9 mouse cellular contexts compared by ENCODE assay signal in the genomic region with DNA sequence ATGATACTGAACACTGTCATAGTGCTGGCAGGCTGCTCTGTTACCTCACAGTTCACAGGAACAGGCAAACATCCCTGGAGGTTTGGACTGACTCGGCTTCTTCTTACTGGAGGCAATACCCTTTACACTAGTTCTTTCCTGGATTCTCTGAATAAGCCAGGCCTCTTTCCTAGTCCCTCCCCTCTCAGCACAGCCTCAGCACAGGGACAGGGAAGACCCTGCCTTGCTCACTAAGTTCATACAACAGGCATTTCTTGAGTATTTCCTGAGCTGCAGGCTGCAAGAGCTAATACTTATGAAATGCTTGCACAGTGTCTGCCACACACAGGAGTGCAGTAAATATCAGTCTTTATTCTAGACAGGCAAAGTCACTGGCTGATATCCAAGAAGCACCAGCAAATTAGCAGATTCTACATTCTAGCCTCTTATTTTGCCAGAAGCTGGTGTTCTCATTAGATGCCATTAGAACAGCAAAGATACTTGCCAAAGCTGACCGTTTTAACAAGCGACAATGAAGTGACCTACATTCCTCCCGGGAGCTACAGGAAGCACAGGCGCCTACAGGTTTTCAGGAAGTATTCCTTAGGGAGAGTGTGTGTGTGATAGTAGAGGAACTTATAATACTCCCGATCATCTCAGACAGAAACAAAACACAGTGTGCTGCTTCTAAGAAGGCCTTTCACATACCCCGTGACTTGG.
DNase-seq lines count a peak whose midpoint lies in the region; ATAC-seq and TF ChIP-seq lines count a peak whose summit lies in the region.
"Had no signal": no experiment of that assay in that cellular context is flagged by ENCODE, and none has a peak within 500 bp of the region (broad histone marks: within the 10 kb centered on the region; RNA-seq: fewer than 3 reads in every experiment).

No protein-coding gene starts in this region.

- peak overlapping the region; percentile 52 for H3K27ac ChIP-seq in forebrain, embryonic 13.5 days
- no peak overlapping the region for H3K27ac ChIP-seq in forebrain, embryonic 10.5 days
- H3K27ac ChIP-seq in lung, embryonic 15.5 days: peak overlapping the region; percentile 53
- peak overlapping the region; percentile 70 for H3K27ac ChIP-seq in heart, embryonic 11.5 days (ENCODE audit: low read depth, low read length)
- H3K27ac ChIP-seq in midbrain, postnatal 0 days (ENCODE audit: low read depth, low read length): peak overlapping the region; percentile 67

- H3K27me3 ChIP-seq in forebrain, embryonic 13.5 days: no peaks in the 10 kb centered on the region
- no peaks in the 10 kb centered on the region for H3K27me3 ChIP-seq in forebrain, embryonic 10.5 days (ENCODE audit: poor library complexity, severe bottlenecking)
- no peaks in the 10 kb centered on the region for H3K27me3 ChIP-seq in lung, embryonic 15.5 days
- H3K27me3 ChIP-seq in heart, embryonic 11.5 days (ENCODE audit: control insufficient read depth, insufficient read depth, low read length): no peaks in the 10 kb centered on the region
- H3K27me3 ChIP-seq in midbrain, postnatal 0 days (ENCODE audit: insufficient read depth, low read length): no peaks in the 10 kb centered on the region

- TF ChIP-seq CTCF in midbrain, postnatal 0 days (IDR thresholded peaks at IDR 0.05): no peak

- no peaks in the 10 kb centered on the region for H3K36me3 ChIP-seq in forebrain, embryonic 13.5 days (ENCODE audit: poor library complexity, severe bottlenecking)
- no peaks in the 10 kb centered on the region for H3K36me3 ChIP-seq in forebrain, embryonic 10.5 days (replicated peaks)
- H3K36me3 ChIP-seq in lung, embryonic 15.5 days: no peaks in the 10 kb centered on the region
- no peaks in the 10 kb centered on the region for H3K36me3 ChIP-seq in heart, embryonic 11.5 days (ENCODE audit: control insufficient read depth, insufficient read depth, low read length)
- H3K36me3 ChIP-seq in midbrain, postnatal 0 days (ENCODE audit: insufficient read depth, low read length): no peaks in the 10 kb centered on the region

- no peak overlapping the region for H3K4me3 ChIP-seq in forebrain, embryonic 13.5 days
- no peak overlapping the region for H3K4me3 ChIP-seq in forebrain, embryonic 10.5 days
- no peak overlapping the region for H3K4me3 ChIP-seq in lung, embryonic 15.5 days
- H3K4me3 ChIP-seq in heart, embryonic 11.5 days (ENCODE audit: low read depth, low read length): no peak overlapping the region
- no peak overlapping the region for H3K4me3 ChIP-seq in midbrain, postnatal 0 days (ENCODE audit: low read depth, low read length)

- H3K4me2 ChIP-seq in forebrain, embryonic 13.5 days: no peak overlapping the region
- no peak overlapping the region for H3K4me2 ChIP-seq in lung, embryonic 15.5 days
- H3K4me2 ChIP-seq in heart, embryonic 11.5 days: no peak overlapping the region; the same call in 1 of the 2 replicates
- no peak overlapping the region for H3K4me2 ChIP-seq in midbrain, postnatal 0 days (ENCODE audit: low read depth, low read length, poor library complexity, severe bottlenecking)

- no peak for ATAC-seq in forebrain, embryonic 13.5 days
- no peak for ATAC-seq in lung, embryonic 15.5 days (ENCODE audit: borderline replicate concordance, extremely low read depth, low FRiP score, low TSS enrichment)
- no peak for ATAC-seq in heart, embryonic 11.5 days (replicated peaks; ENCODE audit: insufficient number of reproducible peaks, low FRiP score, low TSS enrichment)
- ATAC-seq in midbrain, postnatal 0 days (ENCODE audit: low FRiP score): peak; percentile 24; the same call in 1 of the 2 replicates

- no peaks in the 10 kb centered on the region for H3K9me3 ChIP-seq in forebrain, embryonic 13.5 days (replicated peaks)
- no peaks in the 10 kb centered on the region for H3K9me3 ChIP-seq in forebrain, embryonic 10.5 days
- H3K9me3 ChIP-seq in lung, embryonic 15.5 days: no peaks in the 10 kb centered on the region
- no peaks in the 10 kb centered on the region for H3K9me3 ChIP-seq in heart, embryonic 11.5 days (replicated peaks; ENCODE audit: control insufficient read depth, low read length)
- no peaks in the 10 kb centered on the region for H3K9me3 ChIP-seq in midbrain, postnatal 0 days (ENCODE audit: low read length)

- no peak for DNase-seq in forebrain, embryonic 10.5 days (ENCODE audit: extremely low spot score, low spot score)
- no peak for DNase-seq in lung, postnatal 14 days
- peak; percentile 63 for DNase-seq in midbrain, postnatal 0 days (ENCODE audit: low spot score)
- DNase-seq in B cell, adult 2 months: no peak
- DNase-seq in urinary bladder, postnatal 25 days (ENCODE audit: low spot score): no peak
- DNase-seq: thymus, adult 2 months had no signal

- 47% methylated on average over 7 of the region's 7 CpGs for WGBS in forebrain, embryonic 13.5 days
- 66% methylated on average over 7 of the region's 7 CpGs for WGBS in forebrain, embryonic 10.5 days
- 17% methylated on average over 7 of the region's 7 CpGs for WGBS in lung, embryonic 15.5 days
- WGBS in heart, embryonic 11.5 days (ENCODE audit: insufficient replicate concordance): 35% methylated on average over 7 of the region's 7 CpGs
- whole genome bisulfite sequencing in midbrain, postnatal 0 days: 23% methylated on average over 7 of the region's 7 CpGs

- H3K4me1 ChIP-seq in forebrain, embryonic 13.5 days: peaks cover 24% of the 10 kb centered on the region
- H3K4me1 ChIP-seq in forebrain, embryonic 10.5 days: peaks cover 20% of the 10 kb centered on the region
- peaks cover 25% of the 10 kb centered on the region for H3K4me1 ChIP-seq in lung, embryonic 15.5 days
- peaks cover 39% of the 10 kb centered on the region for H3K4me1 ChIP-seq in heart, embryonic 11.5 days (ENCODE audit: control insufficient read depth, insufficient read depth, low read length)
- H3K4me1 ChIP-seq in midbrain, postnatal 0 days (ENCODE audit: insufficient read depth, low read length): peaks cover 14% of the 10 kb centered on the region; the same call in 1 of the 2 replicates

- no peak overlapping the region for H3K9ac ChIP-seq in forebrain, embryonic 13.5 days
- no peak overlapping the region for H3K9ac ChIP-seq in lung, embryonic 15.5 days
- peak overlapping the region; percentile 43; the same call in 1 of the 2 replicates for H3K9ac ChIP-seq in heart, embryonic 11.5 days (ENCODE audit: low read depth, low read length)
- no peak overlapping the region for H3K9ac ChIP-seq in midbrain, postnatal 0 days (replicated peaks; ENCODE audit: low read length, poor library complexity, severe bottlenecking)
